18 mouse cellular contexts compared by ENCODE assay signal in genomic region chr9:101509196-101509595, GRCm38 (mm10).
"Had no signal": no experiment of that assay in that cellular context is flagged by ENCODE, and none has a peak within 500 bp of the region (broad histone marks: within the 10 kb centered on the region; RNA-seq: fewer than 3 reads in every experiment).

No protein-coding gene starts in this region.

- H3K9ac ChIP-seq: liver, embryonic 15.5 days; liver, postnatal 0 days; lung, embryonic 15.5 days; midbrain, embryonic 15.5 days; neural tube, embryonic 12.5 days; stomach, embryonic 15.5 days had no signal

- ATAC-seq: liver, postnatal 0 days; lung, postnatal 0 days; midbrain, embryonic 15.5 days had no signal

- H3K27me3 ChIP-seq: liver, embryonic 15.5 days; lung, embryonic 15.5 days; megakaryocyte, embryonic 14.5 days; midbrain, embryonic 15.5 days; neural tube, embryonic 12.5 days; stomach, embryonic 15.5 days had no signal

- H3K36me3 ChIP-seq: liver, embryonic 15.5 days; lung, embryonic 15.5 days; midbrain, embryonic 15.5 days; neural tube, embryonic 12.5 days; stomach, embryonic 15.5 days had no signal

- H3K4me2 ChIP-seq: liver, embryonic 15.5 days; lung, embryonic 15.5 days; midbrain, embryonic 11.5 days; midbrain, embryonic 15.5 days; neural tube, embryonic 12.5 days; stomach, embryonic 15.5 days had no signal

- H3K9me3 ChIP-seq: liver, embryonic 15.5 days; lung, embryonic 15.5 days; midbrain, embryonic 15.5 days; neural tube, embryonic 12.5 days; stomach, embryonic 15.5 days had no signal

- H3K27ac ChIP-seq: liver, embryonic 15.5 days; lung, embryonic 15.5 days; macrophage; midbrain, embryonic 15.5 days; neural tube, embryonic 12.5 days; stomach, embryonic 15.5 days; stomach, postnatal 0 days had no signal

- H3K4me3 ChIP-seq: liver, embryonic 15.5 days; lung, embryonic 15.5 days; megakaryocyte, embryonic 14.5 days; midbrain, embryonic 15.5 days; neural tube, embryonic 12.5 days; stomach, embryonic 15.5 days had no signal

- DNase-seq: liver, postnatal 0 days; lung, adult 2 months; lung, postnatal 14 days; lung, postnatal 36 days; right cerebral cortex, postnatal 14 days; thymus, adult 2 months; thymus, postnatal 25 days; thymus, postnatal 4 days had no signal

- H3K4me1 ChIP-seq: liver, embryonic 15.5 days; lung, embryonic 15.5 days; megakaryocyte, embryonic 14.5 days; neural tube, embryonic 12.5 days; stomach, embryonic 15.5 days had no signal
